Mouse (Mus musculus): ENCODE measurements around the gene Rpl18a. TPM values are rescaled to one million over a fixed set of nuclear protein-coding genes. Genes with fewer than 3 reads are reported as not detected.
A peak's percentile ranks its signal among the peaks of the same experiment; 100 is the strongest.

The Rpl18a gene
- polyA plus RNA-seq, 1 experiment from 2014 or later, result 4,144 TPM

- ATAC-seq (replicated peaks; ENCODE audit: low FRiP score) (no peak), DNase-seq (ENCODE audit: low spot score) (no peak)
- WGBS, result 71% methylated on average over 4 of the region's 4 CpGs
- Histone ChIP-seq H3K4me1 (replicated peaks; ENCODE audit: control insufficient read depth, insufficient read depth, low read length) (peaks cover 8% of the 10 kb centered on the region), H3K27me3 (replicated peaks; ENCODE audit: control insufficient read depth, insufficient read depth, low read length) (peaks cover 20% of the 10 kb centered on the region), H3K4me3 (ENCODE audit: low read depth, low read length) (no peak overlapping the region), H3K9ac (ENCODE audit: low read depth, low read length) (no peak overlapping the region), H3K9me3 (ENCODE audit: control insufficient read depth, low read length) (no peaks in the 10 kb centered on the region), H3K36me3 (ENCODE audit: control insufficient read depth, insufficient read depth, low read length) (no peaks in the 10 kb centered on the region), H3K27ac (ENCODE audit: low read depth, low read length) (no peak overlapping the region), H3K4me2 (no peak overlapping the region)
Measured at GRCm38 (mm10) chr8:70850947-70851346, 46.3 kb downstream of the Rpl18a start.

GRCm38 (mm10) chr8:70850132-70850845 is 46.9 kb downstream of the Rpl18a start:
- DNase-seq (ENCODE audit: low spot score), result no peak
- peaks cover 8% of the 10 kb centered on the region for H3K4me1 ChIP-seq (replicated peaks; ENCODE audit: control insufficient read depth, insufficient read depth, low read length)
- no peak overlapping the region for H3K9ac ChIP-seq (ENCODE audit: low read depth, low read length)
- no peak overlapping the region for H3K4me2 ChIP-seq
- no peak overlapping the region for H3K27ac ChIP-seq (ENCODE audit: low read depth, low read length)
- no peaks in the 10 kb centered on the region for H3K36me3 ChIP-seq (ENCODE audit: control insufficient read depth, insufficient read depth, low read length)
- no peak overlapping the region for H3K4me3 ChIP-seq (ENCODE audit: low read depth, low read length)
- WGBS, result 62% methylated on average over 7 of the region's 7 CpGs
- no peak for ATAC-seq (replicated peaks; ENCODE audit: low FRiP score)
- no peaks in the 10 kb centered on the region for H3K9me3 ChIP-seq (ENCODE audit: control insufficient read depth, low read length)
- H3K27me3 ChIP-seq (replicated peaks; ENCODE audit: control insufficient read depth, insufficient read depth, low read length), result peaks cover 16% of the 10 kb centered on the region

GRCm38 (mm10) chr8:70849333-70849990 is 47.8 kb downstream of the Rpl18a start:
- Histone ChIP-seq H3K4me1 (replicated peaks; ENCODE audit: control insufficient read depth, insufficient read depth, low read length) (peaks cover 8% of the 10 kb centered on the region), H3K9me3 (ENCODE audit: control insufficient read depth, low read length) (no peaks in the 10 kb centered on the region), H3K36me3 (ENCODE audit: control insufficient read depth, insufficient read depth, low read length) (no peaks in the 10 kb centered on the region), H3K9ac (ENCODE audit: low read depth, low read length) (no peak overlapping the region), H3K4me3 (ENCODE audit: low read depth, low read length) (no peak overlapping the region), H3K4me2 (no peak overlapping the region), H3K27ac (ENCODE audit: low read depth, low read length) (no peak overlapping the region), H3K27me3 (replicated peaks; ENCODE audit: control insufficient read depth, insufficient read depth, low read length) (peaks cover 16% of the 10 kb centered on the region)
- 80% methylated on average over 3 of the region's 3 CpGs for WGBS
- DNase-seq (ENCODE audit: low spot score), result no peak
- ATAC-seq (replicated peaks; ENCODE audit: low FRiP score), result no peak

GRCm38 (mm10) chr8:70846371-70847154 is 50.6 kb downstream of the Rpl18a start:
- no peak for DNase-seq (ENCODE audit: low spot score)
- Histone ChIP-seq H3K4me2 (no peak overlapping the region), H3K27me3 (replicated peaks; ENCODE audit: control insufficient read depth, insufficient read depth, low read length) (peaks cover 16% of the 10 kb centered on the region), H3K4me1 (replicated peaks; ENCODE audit: control insufficient read depth, insufficient read depth, low read length) (peaks cover 23% of the 10 kb centered on the region), H3K4me3 (ENCODE audit: low read depth, low read length) (no peak overlapping the region), H3K36me3 (ENCODE audit: control insufficient read depth, insufficient read depth, low read length) (no peaks in the 10 kb centered on the region), H3K9ac (ENCODE audit: low read depth, low read length) (no peak overlapping the region), H3K9me3 (ENCODE audit: control insufficient read depth, low read length) (no peaks in the 10 kb centered on the region), H3K27ac (ENCODE audit: low read depth, low read length) (no peak overlapping the region)
- WGBS, result 50% methylated on average over 15 of the region's 15 CpGs
- ATAC-seq (replicated peaks; ENCODE audit: low FRiP score), result no peak

GRCm38 (mm10) chr8:70845108-70845507 is 52.1 kb downstream of the Rpl18a start:
- peaks cover 29% of the 10 kb centered on the region for H3K4me1 ChIP-seq (replicated peaks; ENCODE audit: control insufficient read depth, insufficient read depth, low read length)
- ATAC-seq (replicated peaks; ENCODE audit: low FRiP score), result no peak

More at GRCm38 (mm10) chr8:70845108-70845507, 52.1 kb downstream of the Rpl18a start:
- Histone ChIP-seq H3K4me3 (ENCODE audit: low read depth, low read length) (no peak overlapping the region), H3K9me3 (ENCODE audit: control insufficient read depth, low read length) (no peaks in the 10 kb centered on the region), H3K27me3 (replicated peaks; ENCODE audit: control insufficient read depth, insufficient read depth, low read length) (peaks cover 11% of the 10 kb centered on the region), H3K4me2 (no peak overlapping the region), H3K27ac (ENCODE audit: low read depth, low read length) (no peak overlapping the region), H3K9ac (ENCODE audit: low read depth, low read length) (peak overlapping the region; percentile 4; the same call in 1 of the 2 replicates), H3K36me3 (ENCODE audit: control insufficient read depth, insufficient read depth, low read length) (no peaks in the 10 kb centered on the region)
- DNase-seq (ENCODE audit: low spot score), result no peak
- 45% methylated on average over 5 of the region's 5 CpGs for WGBS

MicroRNAs within 50 kb of the gene (microRNA counts, 519-probe panel; counts per million panel counts)
- not detected for microRNA mmu-miR-1969

Small RNA genes lying within 50 kb of the gene (microRNA-seq; reads per million reads assigned to microRNA genes)
- gene Mir1969 (ENCODE audit: borderline number of aligned reads) (7.4 reads per million, percentile 19 among the genes with 10 or more reads in this experiment), gene Mir7067 (ENCODE audit: borderline number of aligned reads) (1.1 reads per million)

Other genes with a start within 250 kb of the Rpl18a start
- gene Pgpep1, start 237.0 kb downstream of the Rpl18a start, polyA plus RNA-seq (2014; fragmentation: Nextera tagmentation; extraction: Ambion mirVana), result 33.7 and 34.6 TPM in 2 replicates
- gene Lsm4, start 224.2 kb downstream of the Rpl18a start, polyA plus RNA-seq (2014; fragmentation: Nextera tagmentation; extraction: Ambion mirVana), result 342 and 357 TPM in 2 replicates
- 43.0 and 47.2 TPM in 2 replicates for gene Jund, start 198.5 kb downstream of the Rpl18a start, polyA plus RNA-seq (2014; fragmentation: Nextera tagmentation; extraction: Ambion mirVana)
- gene Iqcn, start 194.0 kb downstream of the Rpl18a start, polyA plus RNA-seq (2014; fragmentation: Nextera tagmentation; extraction: Ambion mirVana), result not detected in 2 replicates
- 0.15 TPM in 1 of 2 replicates, not detected in the other for gene Gm3336, start 178.9 kb downstream of the Rpl18a start, polyA plus RNA-seq (2014; fragmentation: Nextera tagmentation; extraction: Ambion mirVana)
- 0.83 and 1.3 TPM in 2 replicates for gene Pde4c, start 173.7 kb downstream of the Rpl18a start, polyA plus RNA-seq (2014; fragmentation: Nextera tagmentation; extraction: Ambion mirVana)
- 6.3 and 6.9 TPM in 2 replicates for gene Rab3a, start 142.7 kb downstream of the Rpl18a start, polyA plus RNA-seq (2014; fragmentation: Nextera tagmentation; extraction: Ambion mirVana)
- gene Mpv17l2, start 136.5 kb downstream of the Rpl18a start, polyA plus RNA-seq (2014; fragmentation: Nextera tagmentation; extraction: Ambion mirVana), result 67.7 and 76.4 TPM in 2 replicates
- 41.5 and 44.6 TPM in 2 replicates for gene Pik3r2, start 120.7 kb downstream of the Rpl18a start, polyA plus RNA-seq (2014; fragmentation: Nextera tagmentation; extraction: Ambion mirVana)
- 18.2 and 19.3 TPM in 2 replicates for gene Mast3, start 92.4 kb downstream of the Rpl18a start, polyA plus RNA-seq (2014; fragmentation: Nextera tagmentation; extraction: Ambion mirVana)
- 0.10 and 0.25 TPM in 2 replicates for gene Il12rb1, start 89.0 kb downstream of the Rpl18a start, polyA plus RNA-seq (2014; fragmentation: Nextera tagmentation; extraction: Ambion mirVana)
- gene Arrdc2, start 57.7 kb downstream of the Rpl18a start, polyA plus RNA-seq (2014; fragmentation: Nextera tagmentation; extraction: Ambion mirVana), result 13.4 and 14.5 TPM in 2 replicates
- 0.47 and 0.73 TPM in 2 replicates for gene Kcnn1, start 34.2 kb downstream of the Rpl18a start, polyA plus RNA-seq (2014; fragmentation: Nextera tagmentation; extraction: Ambion mirVana)
- gene Ccdc124, start 23.5 kb downstream of the Rpl18a start, polyA plus RNA-seq (2014; fragmentation: Nextera tagmentation; extraction: Ambion mirVana), result 110 and 112 TPM in 2 replicates
- gene Slc5a5, start 4.7 kb downstream of the Rpl18a start, polyA plus RNA-seq (2014; fragmentation: Nextera tagmentation; extraction: Ambion mirVana), result 0.18 and 0.34 TPM in 2 replicates
- 48.7 and 49.0 TPM in 2 replicates for gene Map1s, start 8.5 kb upstream of the Rpl18a start, polyA plus RNA-seq (2014; fragmentation: Nextera tagmentation; extraction: Ambion mirVana)

Data from liver, embryonic 11.5 days (tissue).